Mouse (Mus musculus) left cerebral cortex, adult 8-10 months (tissue): ENCODE data around the gene Slc38a3. TPM values are rescaled to one million over a fixed set of nuclear protein-coding genes. Genes with fewer than 3 reads are reported as not detected.
"Not testable (repeated sequence)": the region's sequence is repeated elsewhere in the genome, so short reads cannot be mapped to it uniquely, and the experiment has no call there.

Source experiments
- DNase-seq, 2 experiments: peaks; one replicate each; pipeline ENCODE4 v3.0.0; 2022; ENCODE audit warnings: low spot score in 2 of 2
- total RNA-seq, 4 experiments: library from RNA; stranded (reverse); gene quantifications; 2 replicates each; pipeline ENCODE4 v1.2.4; 2022

Slc38a3 gene
- total RNA-seq, 4 experiments from 2014 or later = 82.5 to 94.5 (median 86.9) TPM

GRCm38 (mm10) chr9:107696106-107696479 is 26.8 kb upstream of the Slc38a3 start:
- DNase-seq = no peak

GRCm38 (mm10) chr9:107695441-107696105 is 26.2 kb upstream of the Slc38a3 start:
- no peak for DNase-seq

GRCm38 (mm10) chr9:107694627-107695026 is 25.3 kb upstream of the Slc38a3 start:
- no peak for DNase-seq

- DNase-seq = no peak
Observed at GRCm38 (mm10) chr9:107693433-107693987, 24.2 kb upstream of the Slc38a3 start.

- no peak for DNase-seq
Observed at GRCm38 (mm10) chr9:107692785-107693184, 23.5 kb upstream of the Slc38a3 start.

GRCm38 (mm10) chr9:107690391-107690790 is 21.1 kb upstream of the Slc38a3 start:
- DNase-seq = no peak

- no peak for DNase-seq
Observed at GRCm38 (mm10) chr9:107688939-107689338, 19.6 kb upstream of the Slc38a3 start.

- DNase-seq = no peak
Observed at GRCm38 (mm10) chr9:107688415-107688814, 19.1 kb upstream of the Slc38a3 start.

GRCm38 (mm10) chr9:107685231-107685981 is 16.1 kb upstream of the Slc38a3 start:
- DNase-seq = no peak

- no peak for DNase-seq
Observed at GRCm38 (mm10) chr9:107682405-107682804, 13.1 kb upstream of the Slc38a3 start.

GRCm38 (mm10) chr9:107679501-107679900 is 10.2 kb upstream of the Slc38a3 start, which contains the start of gene Gnat1:
Gene Gnat1, minus strand, starts transcription at chr9:107679712.
- no peak for DNase-seq

GRCm38 (mm10) chr9:107678861-107679260 is 9.5 kb upstream of the Slc38a3 start:
- no peak for DNase-seq

GRCm38 (mm10) chr9:107677819-107678526 is 8.6 kb upstream of the Slc38a3 start:
- not testable (repeated sequence) for DNase-seq

- no peak for DNase-seq
Observed at GRCm38 (mm10) chr9:107677091-107677784, 7.9 kb upstream of the Slc38a3 start.

- DNase-seq = no peak
Observed at GRCm38 (mm10) chr9:107676302-107676701, 7.0 kb upstream of the Slc38a3 start.

- DNase-seq = peak in 1 of 2 experiments; percentile 57
Observed at GRCm38 (mm10) chr9:107675671-107676301, 6.5 kb upstream of the Slc38a3 start.

- DNase-seq = no peak
Observed at GRCm38 (mm10) chr9:107674609-107675429, 5.5 kb upstream of the Slc38a3 start.

- no peak for DNase-seq
Observed at GRCm38 (mm10) chr9:107670259-107670658, 929 bp upstream of the Slc38a3 start.

GRCm38 (mm10) chr9:107668916-107669315 is 414 bp downstream of the Slc38a3 start:
- no peak for DNase-seq

- DNase-seq = no peak
Observed at GRCm38 (mm10) chr9:107668011-107668410, 1.3 kb downstream of the Slc38a3 start.
